Mouse (Mus musculus): Measurements from ENCODE around the gene Trim37.

DNA sequence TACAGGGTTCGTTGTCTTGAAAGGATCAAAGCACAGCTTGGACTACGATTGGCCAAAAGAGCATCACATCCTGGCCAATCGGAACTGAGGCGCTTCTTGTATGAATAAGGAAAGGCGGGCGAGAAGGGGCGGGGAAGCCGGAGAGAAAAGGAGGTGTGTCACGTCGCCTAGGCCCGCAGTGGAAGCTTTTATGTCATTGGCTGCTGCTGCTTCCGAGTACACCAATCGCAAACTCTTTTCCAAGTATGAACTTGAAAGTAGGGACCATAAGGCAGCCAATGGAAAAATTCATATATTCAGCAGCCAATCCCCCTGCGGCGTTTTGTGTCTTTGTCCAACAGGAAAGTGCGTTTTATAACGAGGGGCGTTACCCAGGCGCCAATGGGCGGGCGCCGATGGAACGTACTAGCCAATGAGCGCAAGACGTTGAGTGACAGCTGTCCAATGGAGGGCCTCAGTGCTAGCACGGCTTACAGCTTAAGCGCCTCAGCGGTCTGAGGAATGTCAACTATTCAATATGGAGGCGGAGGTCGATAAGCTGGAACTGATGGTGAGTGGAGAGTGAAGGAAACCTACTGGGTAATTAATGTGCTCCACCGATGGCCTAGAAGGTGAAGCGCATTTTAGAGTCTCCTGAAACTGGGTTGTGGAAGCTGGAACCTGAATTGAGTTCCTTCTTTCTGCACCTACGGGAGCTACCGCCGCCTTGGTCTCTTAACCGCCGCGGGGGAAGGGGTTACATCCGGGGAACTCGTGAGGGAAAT, 17.9 kb upstream of the Trim37 start, which contains the start of gene Ska2:
- peak; percentile 80 for TF ChIP-seq POLR2A (IDR thresholded peaks at IDR 0.05; ENCODE audit: insufficient read depth, low read depth, low read length)
- peak; percentile 83; the same call in 1 of the 2 replicates for TF ChIP-seq EP300 (IDR thresholded peaks at IDR 0.05; ENCODE audit: insufficient read depth, low read depth, low read length)
